Mouse (Mus musculus): ENCODE data around the gene Tfb1m.
A peak's percentile ranks its signal among the peaks of the same experiment; 100 is the strongest.

The Tfb1m gene

GRCm38 (mm10) chr17:3557331-3558311, at the start of gene Tfb1m:
TSS of gene Tfb1m (minus strand) at chr17:3557781.
- DNase-seq (ENCODE audit: low read depth, low spot score) = peak; percentile 98

GRCm38 (mm10) chr17:3602954-3603672, 45.5 kb upstream of the Tfb1m start:
- DNase-seq (ENCODE audit: low read depth, low spot score) = no peak

- DNase-seq (ENCODE audit: low read depth, low spot score) = no peak
Observed at GRCm38 (mm10) chr17:3598393-3598792, 40.8 kb upstream of the Tfb1m start.

- no peak for DNase-seq (ENCODE audit: low read depth, low spot score)
Observed at GRCm38 (mm10) chr17:3597866-3598265, 40.3 kb upstream of the Tfb1m start.

GRCm38 (mm10) chr17:3597130-3597529, 39.5 kb upstream of the Tfb1m start:
- no peak for DNase-seq (ENCODE audit: low read depth, low spot score)

GRCm38 (mm10) chr17:3570876-3571275, 13.3 kb upstream of the Tfb1m start:
- peak; percentile 57 for DNase-seq (ENCODE audit: low read depth, low spot score)

- DNase-seq (ENCODE audit: low read depth, low spot score) = peak; percentile 58
Observed at GRCm38 (mm10) chr17:3562405-3562804, 4.8 kb upstream of the Tfb1m start.

- DNase-seq (ENCODE audit: low read depth, low spot score) = peak; percentile 54
Observed at GRCm38 (mm10) chr17:3560534-3560933, 3.0 kb upstream of the Tfb1m start.

- DNase-seq (ENCODE audit: low read depth, low spot score) = no peak
Observed at GRCm38 (mm10) chr17:3558356-3558870, 832 bp upstream of the Tfb1m start.

GRCm38 (mm10) chr17:3556251-3556650, 1.3 kb downstream of the Tfb1m start:
- DNase-seq (ENCODE audit: low read depth, low spot score) = no peak

GRCm38 (mm10) chr17:3547725-3548124, 9.9 kb downstream of the Tfb1m start:
- no peak for DNase-seq (ENCODE audit: low read depth, low spot score)

GRCm38 (mm10) chr17:3541033-3541432, 16.5 kb downstream of the Tfb1m start:
- no peak for DNase-seq (ENCODE audit: low read depth, low spot score)

GRCm38 (mm10) chr17:3540304-3540703, 17.3 kb downstream of the Tfb1m start:
- DNase-seq (ENCODE audit: low read depth, low spot score) = no peak

GRCm38 (mm10) chr17:3533425-3533824, 24.2 kb downstream of the Tfb1m start:
- peak; percentile 50 for DNase-seq (ENCODE audit: low read depth, low spot score)

GRCm38 (mm10) chr17:3532254-3532653, 25.3 kb downstream of the Tfb1m start, which contains the start of gene Cldn20:
TSS of gene Cldn20 (plus strand) at chr17:3532554.
- no peak for DNase-seq (ENCODE audit: low read depth, low spot score)

- no peak for DNase-seq (ENCODE audit: low read depth, low spot score)
Observed at GRCm38 (mm10) chr17:3531641-3532040, 25.9 kb downstream of the Tfb1m start.

- no peak for DNase-seq (ENCODE audit: low read depth, low spot score)
Observed at GRCm38 (mm10) chr17:3530549-3530948, 27.0 kb downstream of the Tfb1m start.

- no peak for DNase-seq (ENCODE audit: low read depth, low spot score)
Observed at GRCm38 (mm10) chr17:3529523-3529922, 28.1 kb downstream of the Tfb1m start.

GRCm38 (mm10) chr17:3527841-3528471, 29.6 kb downstream of the Tfb1m start:
- no peak for DNase-seq (ENCODE audit: low read depth, low spot score)

GRCm38 (mm10) chr17:3520344-3520743, 37.2 kb downstream of the Tfb1m start:
- DNase-seq (ENCODE audit: low read depth, low spot score) = no peak

- DNase-seq (ENCODE audit: low read depth, low spot score) = no peak
Observed at GRCm38 (mm10) chr17:3516406-3516805, 41.2 kb downstream of the Tfb1m start.

GRCm38 (mm10) chr17:3515851-3516250, 41.7 kb downstream of the Tfb1m start:
- DNase-seq (ENCODE audit: low read depth, low spot score) = no peak

Measured in CD4-positive, CD25-positive, alpha-beta regulatory T cell, adult 2 months (primary cell).